Mouse (Mus musculus) cortical plate, adult 2 months (tissue): ENCODE measurements around the gene Msl1.

Experiments
- CTCF ChIP-seq: fragments of 200-500 bp; IDR thresholded peaks from 2 replicates; pipeline ENCODE4 v1.5.1; 2011; ENCODE audit warnings: mild to moderate bottlenecking, control low read depth, low read length; ENCODE audit not compliant: insufficient read depth; ENCODE audit errors: extremely low read depth
- POLR2A ChIP-seq: fragments of 200-500 bp; IDR thresholded peaks from 2 replicates; pipeline ENCODE4 v1.6.1; 2011; ENCODE audit warnings: mild to moderate bottlenecking, low read length, control low read depth; ENCODE audit not compliant: insufficient read depth; ENCODE audit errors: extremely low read depth

DNA sequence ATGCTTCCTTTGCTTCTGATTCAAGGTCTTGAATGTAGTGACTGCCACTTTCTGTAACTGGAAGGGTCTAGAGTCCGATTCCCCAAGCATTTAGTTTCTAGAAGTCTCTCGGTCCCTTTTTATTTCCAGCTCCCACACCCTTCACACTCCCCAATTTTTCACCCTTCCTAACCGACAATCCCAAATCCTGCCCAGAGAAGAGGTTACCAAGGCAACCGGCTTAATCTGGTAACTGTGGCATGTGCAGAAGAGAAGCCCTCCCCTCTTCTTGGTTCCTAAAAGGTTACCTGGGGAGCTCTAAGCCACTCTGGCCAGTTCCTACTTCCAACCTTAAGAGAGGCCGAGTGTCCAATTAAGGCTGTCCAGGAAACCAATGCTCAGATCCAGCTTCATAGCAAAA is 40.0 kb downstream of the Msl1 start:
- TF ChIP-seq CTCF = no peak
- TF ChIP-seq POLR2A = no peak
